Mouse (Mus musculus) liver, postnatal 0 days (tissue): ENCODE data around the gene Me3.
"Not testable (repeated sequence)": the region's sequence is repeated elsewhere in the genome, so short reads cannot be mapped to it uniquely, and the experiment has no call there.

Source experiments
- CTCF ChIP-seq: sonication (generic); IDR thresholded peaks from 2 replicates; pipeline ENCODE4 v1.5.1; 2016; ENCODE audit warnings: antibody characterized with exemption, low read depth
- EP300 ChIP-seq: IDR thresholded peaks from 2 replicates; pipeline ENCODE4 v1.6.1; 2016; ENCODE audit warnings: antibody characterized with exemption, low read depth, mild to moderate bottlenecking

GRCm38 (mm10) chr7:89731115-89731514, 98.9 kb downstream of the Me3 start:
- TF ChIP-seq CTCF, EP300: not testable (repeated sequence)
